Mouse (Mus musculus): ENCODE results near the gene Lrrfip1.

The Lrrfip1 gene

GRCm38 (mm10) chr1:91086325-91086724, 87.8 kb downstream of the Lrrfip1 start:
- DNase-seq (ENCODE audit: low spot score) = no peak

- DNase-seq (ENCODE audit: low spot score) = no peak
Measured at GRCm38 (mm10) chr1:91086748-91087147, 88.2 kb downstream of the Lrrfip1 start.

DNA sequence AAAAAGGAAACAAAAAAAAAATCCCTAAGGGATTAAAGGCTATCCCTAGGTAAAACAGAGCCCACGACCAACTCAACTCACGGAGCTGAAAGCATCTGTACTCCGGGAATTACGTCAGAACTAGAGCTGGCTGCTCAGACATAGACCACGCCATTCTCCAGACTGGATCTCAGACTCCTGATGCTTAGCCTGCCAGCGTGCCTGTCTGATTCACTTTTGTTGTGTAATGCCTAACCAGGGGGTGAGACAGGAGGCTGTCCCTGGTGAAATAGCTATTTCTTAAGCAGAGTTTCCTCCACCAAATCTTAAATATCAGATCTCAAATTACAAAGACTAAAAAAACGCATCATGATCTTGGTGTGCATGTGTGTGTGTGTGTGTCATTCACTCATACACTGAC, 89.5 kb downstream of the Lrrfip1 start:
- DNase-seq (ENCODE audit: low spot score) = no peak

GRCm38 (mm10) chr1:91088941-91089340, 90.4 kb downstream of the Lrrfip1 start:
- DNase-seq (ENCODE audit: low spot score) = no peak

DNA sequence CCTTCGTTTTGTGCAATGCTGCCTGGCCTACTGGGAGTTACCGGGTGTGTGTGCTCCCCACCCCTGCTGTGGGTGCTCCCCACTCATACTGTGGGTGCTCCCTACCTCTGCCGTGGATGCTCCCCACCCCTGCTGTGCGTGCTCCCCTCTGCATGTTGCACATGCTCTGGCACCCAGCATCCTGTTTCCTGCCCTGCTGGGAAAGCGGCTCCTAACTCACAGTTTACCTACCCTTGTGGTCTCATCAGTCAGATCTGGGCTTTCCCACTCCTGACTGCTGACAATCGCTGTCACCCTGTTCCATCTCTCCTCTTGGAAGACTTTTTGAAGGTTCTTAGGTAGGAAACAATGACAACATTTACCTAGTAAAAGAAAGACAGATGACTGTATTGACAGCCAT, 91.9 kb downstream of the Lrrfip1 start:
- DNase-seq (ENCODE audit: low spot score) = no peak

DNA sequence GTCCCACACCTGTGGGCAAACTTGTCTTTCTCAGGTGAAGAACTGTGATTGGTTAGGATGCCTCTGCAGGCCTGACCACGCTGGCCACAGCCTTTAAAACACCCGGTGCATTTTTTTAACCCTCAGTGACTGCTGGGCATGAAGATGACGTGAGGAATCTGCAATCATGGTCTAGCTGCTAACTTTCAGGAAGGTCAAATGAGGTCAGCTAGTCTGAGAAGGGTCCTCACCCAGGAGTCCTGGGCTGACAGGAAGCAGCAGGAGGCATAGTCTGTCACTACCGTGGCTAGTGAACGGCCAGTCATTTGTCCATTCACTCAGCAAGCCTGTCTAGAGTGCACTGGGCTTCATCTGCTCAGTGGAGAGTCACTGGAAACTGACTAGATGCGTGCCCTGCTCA, 93.9 kb downstream of the Lrrfip1 start:
- no peak for DNase-seq (ENCODE audit: low spot score)

- DNase-seq (ENCODE audit: low spot score) = no peak
Measured at GRCm38 (mm10) chr1:91093296-91093695, 94.8 kb downstream of the Lrrfip1 start.

DNA sequence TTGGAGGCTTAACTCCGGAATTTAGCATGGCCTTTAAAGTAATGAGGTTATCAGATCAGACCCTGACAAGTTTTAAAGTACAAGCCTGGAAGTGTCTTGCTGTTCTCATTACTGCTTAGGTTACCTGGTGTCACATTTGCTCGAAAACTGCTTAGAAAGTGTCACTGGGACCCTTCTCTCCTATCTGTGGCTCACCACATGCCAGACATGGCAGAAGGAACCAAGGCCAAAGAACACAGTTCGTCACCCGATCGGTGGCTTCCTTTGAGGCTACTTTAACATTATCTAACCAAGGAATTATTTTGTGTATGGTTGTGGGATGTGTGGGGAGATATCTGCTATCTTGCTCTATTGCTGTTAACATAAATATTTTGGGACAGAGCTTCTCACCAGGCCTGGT, 95.5 kb downstream of the Lrrfip1 start:
- no peak for DNase-seq (ENCODE audit: low spot score)

DNA sequence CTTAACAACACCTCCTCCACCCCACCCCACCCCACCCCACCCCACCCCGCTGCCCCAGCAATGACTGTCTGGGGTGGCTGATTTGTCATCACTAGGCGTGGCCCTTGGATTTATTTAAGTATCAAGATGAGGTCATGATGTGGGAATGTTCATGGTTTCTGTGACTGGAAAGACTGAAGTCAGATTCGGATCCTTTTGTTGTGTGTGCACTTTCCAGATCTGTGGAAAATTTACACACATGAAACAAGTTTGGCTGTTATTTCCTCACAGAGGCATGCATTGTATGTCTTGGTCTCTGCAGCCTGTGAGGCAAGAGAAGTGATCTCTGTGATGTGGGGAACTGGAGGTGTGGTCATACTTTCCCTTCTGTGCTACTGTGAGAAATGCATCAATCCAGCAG, 96.7 kb downstream of the Lrrfip1 start:
- DNase-seq (ENCODE audit: low spot score) = no peak

GRCm38 (mm10) chr1:91095853-91096252, 97.3 kb downstream of the Lrrfip1 start:
- DNase-seq (ENCODE audit: low spot score) = no peak

- no peak for DNase-seq (ENCODE audit: low spot score)
Measured at GRCm38 (mm10) chr1:91096490-91096889, 98.0 kb downstream of the Lrrfip1 start.

- no peak for DNase-seq (ENCODE audit: low spot score)
Measured at GRCm38 (mm10) chr1:91097283-91097834, 98.8 kb downstream of the Lrrfip1 start.

DNA sequence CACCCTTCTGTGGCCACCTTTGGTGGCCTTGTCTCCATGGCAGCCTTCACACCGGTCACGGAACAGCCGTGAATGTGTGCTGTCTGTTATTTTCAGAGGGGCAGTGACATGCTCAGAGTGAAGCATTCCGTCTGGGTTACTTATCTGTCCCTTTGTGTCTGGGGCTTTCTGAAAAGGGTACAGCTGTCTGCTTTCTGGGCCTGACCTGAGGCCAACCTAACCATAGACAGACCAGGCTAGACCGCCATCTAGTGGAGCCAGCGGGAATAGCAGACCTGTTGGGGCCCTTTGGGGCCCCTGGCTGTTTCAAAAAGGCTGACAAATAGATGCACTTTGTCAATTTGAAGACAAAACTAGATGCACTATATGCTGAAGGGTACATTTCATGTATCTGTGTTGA, 100.3 kb downstream of the Lrrfip1 start:
- DNase-seq (ENCODE audit: low spot score) = peak; percentile 73

GRCm38 (mm10) chr1:91101709-91102440, 103.3 kb downstream of the Lrrfip1 start:
- no peak for DNase-seq (ENCODE audit: low spot score)

GRCm38 (mm10) chr1:91103366-91103983, 104.9 kb downstream of the Lrrfip1 start:
- no peak for DNase-seq (ENCODE audit: low spot score)

DNA sequence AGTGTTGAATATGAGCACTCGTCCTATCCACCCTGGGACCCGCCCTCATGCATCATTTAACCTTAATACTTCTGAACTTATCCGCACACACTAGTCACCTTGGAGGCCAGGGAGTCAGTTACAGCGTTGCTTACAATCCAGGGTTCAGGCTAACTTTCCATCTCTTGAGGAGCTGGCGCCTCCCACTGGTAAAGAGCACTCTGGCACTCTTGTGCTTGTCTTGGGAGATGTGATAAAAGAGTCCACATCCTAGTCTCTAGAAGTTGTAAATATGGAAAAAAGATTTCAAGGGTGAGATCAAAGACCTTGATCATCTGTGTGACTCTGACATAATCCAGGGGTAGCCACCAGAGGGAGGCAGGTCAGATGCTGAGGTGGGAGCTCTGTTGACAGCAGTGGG, 109.0 kb downstream of the Lrrfip1 start:
- DNase-seq (ENCODE audit: low spot score) = no peak

- no peak for DNase-seq (ENCODE audit: low spot score)
Measured at GRCm38 (mm10) chr1:91109302-91109701, 110.8 kb downstream of the Lrrfip1 start.

GRCm38 (mm10) chr1:91112171-91112570, 113.6 kb downstream of the Lrrfip1 start:
- DNase-seq (ENCODE audit: low spot score) = no peak

DNA sequence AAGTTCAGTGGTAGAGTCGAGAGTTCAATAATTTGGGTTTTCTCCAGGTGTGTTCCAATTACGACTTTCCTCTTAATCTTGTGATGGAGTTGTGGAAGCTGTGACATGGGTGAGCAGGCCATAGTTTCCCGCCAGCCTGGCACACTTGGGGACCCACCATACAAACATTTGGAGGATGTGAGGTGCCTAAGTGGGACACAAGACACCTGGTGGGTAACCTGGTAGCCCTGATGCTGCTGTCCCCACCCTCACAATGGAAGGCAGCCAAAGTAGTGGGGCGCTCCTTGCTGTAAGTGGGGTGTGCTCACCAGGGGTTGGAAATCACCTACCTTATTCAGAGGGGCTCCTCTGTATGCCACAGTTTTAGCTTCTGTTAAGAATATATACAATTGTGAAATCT, 114.1 kb downstream of the Lrrfip1 start:
- no peak for DNase-seq (ENCODE audit: low spot score)

DNA sequence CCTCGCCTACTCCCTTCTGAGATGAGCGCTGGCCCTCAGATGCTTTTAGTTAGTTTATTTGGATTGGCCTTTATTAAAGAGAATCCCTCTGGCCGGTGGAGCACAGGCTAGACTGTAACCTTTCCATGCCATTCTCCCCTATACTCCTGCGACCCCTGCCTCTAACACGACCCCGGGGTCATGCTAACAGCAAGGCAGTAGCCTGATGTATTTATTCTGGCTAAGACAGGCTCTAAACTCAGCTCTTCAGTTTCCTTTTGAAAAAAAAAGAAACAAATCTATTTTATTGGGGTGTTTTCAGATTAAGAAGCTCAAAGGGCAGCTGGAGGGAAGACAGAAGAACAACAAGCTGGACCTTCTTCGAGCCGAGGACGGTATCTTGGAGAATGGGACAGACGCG, 123.6 kb downstream of the Lrrfip1 start:
- no peak for DNase-seq (ENCODE audit: low spot score)

DNA sequence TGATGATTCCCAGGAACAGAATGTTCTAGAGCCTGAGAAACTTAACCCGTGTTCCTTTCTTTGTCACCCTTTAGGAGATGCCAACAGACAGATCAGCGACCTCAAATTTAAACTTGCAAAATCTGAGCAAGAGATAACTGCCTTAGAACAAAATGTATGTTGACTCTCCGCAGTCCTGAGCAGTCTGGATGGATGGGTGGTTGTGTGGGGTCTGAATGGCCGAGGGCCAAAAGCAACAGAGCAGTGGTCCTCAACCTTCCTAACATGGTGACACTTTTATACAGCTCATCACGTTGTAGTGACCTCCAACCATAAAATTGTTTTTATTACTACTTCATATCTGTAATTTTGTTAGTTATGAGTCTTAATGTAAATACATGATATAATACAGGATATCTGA, 124.5 kb downstream of the Lrrfip1 start:
- no peak for DNase-seq (ENCODE audit: low spot score)

- no peak for DNase-seq (ENCODE audit: low spot score)
Measured at GRCm38 (mm10) chr1:91123466-91123865, 124.9 kb downstream of the Lrrfip1 start.

GRCm38 (mm10) chr1:91128849-91129248, 130.3 kb downstream of the Lrrfip1 start:
- no peak for DNase-seq (ENCODE audit: low spot score)

- DNase-seq (ENCODE audit: low spot score) = no peak
Measured at GRCm38 (mm10) chr1:91137036-91137435, 138.5 kb downstream of the Lrrfip1 start.
